In the genomic region with DNA sequence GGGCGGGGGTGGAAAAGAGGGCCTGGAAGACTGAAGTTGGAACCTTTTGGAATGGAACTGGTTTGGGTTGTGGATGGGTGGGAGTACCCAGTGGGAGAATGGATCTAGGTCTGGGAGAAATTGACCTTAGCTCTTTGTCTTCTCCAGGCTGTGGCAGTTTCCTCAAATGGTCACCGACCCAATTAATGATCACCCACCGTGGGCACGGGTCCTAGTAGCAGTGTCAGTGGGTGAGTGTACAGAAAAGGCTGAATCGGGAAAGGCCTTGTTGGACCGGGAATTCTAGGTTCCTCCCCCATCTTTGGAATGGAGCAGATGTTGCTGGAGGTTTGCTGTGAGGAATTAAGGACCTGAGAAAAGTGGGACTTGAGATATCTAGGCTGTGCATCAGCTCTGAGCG, we compare ENCODE assay signal across 9 mouse cellular contexts. TPM values are rescaled to one million over a fixed set of nuclear protein-coding genes. Genes with fewer than 3 reads are reported as not detected.
DNase-seq lines count a peak whose midpoint lies in the region; ATAC-seq and TF ChIP-seq lines count a peak whose summit lies in the region.
"Had no signal": no experiment of that assay in that cellular context is flagged by ENCODE, and none has a peak within 500 bp of the region (broad histone marks: within the 10 kb centered on the region; RNA-seq: fewer than 3 reads in every experiment).

No protein-coding gene starts in this region.

- ATAC-seq in heart, embryonic 14.5 days (ENCODE audit: insufficient number of reproducible peaks, insufficient read depth, low FRiP score, low read depth), result no peak
- ATAC-seq in forebrain, embryonic 15.5 days (replicated peaks), result no peak
- ATAC-seq in liver, embryonic 14.5 days (ENCODE audit: insufficient read depth), result no peak
- ATAC-seq in cerebellum, adult (ENCODE audit: insufficient number of reproducible peaks, low FRiP score, low TSS enrichment), result no peak

- no peak for TF ChIP-seq POLR2A in ES-Bruce4 (IDR thresholded peaks at IDR 0.05; ENCODE audit: insufficient read depth, low read length)

- H3K36me3 ChIP-seq in heart, embryonic 14.5 days (ENCODE audit: control insufficient read depth, insufficient read depth, low read length), result peaks cover 31% of the 10 kb centered on the region
- H3K36me3 ChIP-seq in ES-Bruce4 (ENCODE audit: control insufficient read depth, insufficient read depth, low read length, poor library complexity, severe bottlenecking), result peaks cover 5% of the 10 kb centered on the region
- peaks cover 8% of the 10 kb centered on the region; the same call in 1 of the 2 replicates for H3K36me3 ChIP-seq in forebrain, embryonic 15.5 days
- H3K36me3 ChIP-seq in liver, embryonic 14.5 days (replicated peaks; ENCODE audit: control insufficient read depth, insufficient read depth, low read depth), result peaks cover 26% of the 10 kb centered on the region

- TF ChIP-seq EP300 in ES-Bruce4 (IDR thresholded peaks at IDR 0.05; ENCODE audit: insufficient read depth, low read depth, low read length), result no peak
- no peak for TF ChIP-seq EP300 in liver, embryonic 14.5 days (IDR thresholded peaks at IDR 0.05; ENCODE audit: low read depth)

- intact Hi-C loops in heart, postnatal 14 days (cut with DNase I), result loop anchor here (2.0 kb wide), 2 partner anchors 18 to 40 kb away; a partner anchor contains a TSS

- peak overlapping the region in 1 of 2 experiments; percentile 44; a peak in 1 of 4 replicates for H3K27ac ChIP-seq in heart, embryonic 14.5 days (replicated peaks in 1 of 2; ENCODE audit: control insufficient read depth in 1 of 2, insufficient read depth in 1 of 2, low read depth in 2 of 2, low read length in 2 of 2)
- no peak overlapping the region for H3K27ac ChIP-seq in ES-Bruce4 (ENCODE audit: insufficient read depth, low read length)
- H3K27ac ChIP-seq in forebrain, embryonic 15.5 days (replicated peaks), result no peak overlapping the region
- no peak overlapping the region for H3K27ac ChIP-seq in liver, embryonic 14.5 days

- 56% methylated on average over 7 of the region's 7 CpGs for WGBS in heart, embryonic 14.5 days
- WGBS in forebrain, embryonic 15.5 days, result 67% methylated on average over 7 of the region's 7 CpGs
- WGBS in liver, embryonic 14.5 days (ENCODE audit: insufficient replicate concordance), result 50% methylated on average over 7 of the region's 7 CpGs

- no peak for TF ChIP-seq CTCF in ES-Bruce4 (IDR thresholded peaks at IDR 0.05; ENCODE audit: low read depth, low read length)
- TF ChIP-seq CTCF in liver, embryonic 14.5 days (IDR thresholded peaks at IDR 0.05; ENCODE audit: low read depth), result no peak

- peak overlapping the region; percentile 87 for H3K4me2 ChIP-seq in heart, embryonic 14.5 days (ENCODE audit: low read length)
- H3K4me2 ChIP-seq in forebrain, embryonic 15.5 days (replicated peaks), result peak overlapping the region; percentile 41
- peak overlapping the region; percentile 83 for H3K4me2 ChIP-seq in liver, embryonic 14.5 days (ENCODE audit: low read depth)

- H3K27me3 ChIP-seq in heart, embryonic 14.5 days (ENCODE audit: control insufficient read depth, insufficient read depth, low read length), result no peaks in the 10 kb centered on the region
- H3K27me3 ChIP-seq in ES-Bruce4 (ENCODE audit: control insufficient read depth, insufficient read depth, low read length, poor library complexity, severe bottlenecking), result no peaks in the 10 kb centered on the region
- H3K27me3 ChIP-seq in forebrain, embryonic 15.5 days, result no peaks in the 10 kb centered on the region
- no peaks in the 10 kb centered on the region for H3K27me3 ChIP-seq in liver, embryonic 14.5 days (ENCODE audit: control insufficient read depth, insufficient read depth, low read length)
- H3K27me3 ChIP-seq: CH12.LX had no signal

- peak overlapping the region; percentile 77 for H3K9ac ChIP-seq in heart, embryonic 14.5 days (ENCODE audit: low read length)
- H3K9ac ChIP-seq in ES-Bruce4 (ENCODE audit: low read depth, poor library complexity, severe bottlenecking), result peak overlapping the region; percentile 79
- no peak overlapping the region for H3K9ac ChIP-seq in forebrain, embryonic 15.5 days (replicated peaks)
- peak overlapping the region; percentile 62 for H3K9ac ChIP-seq in liver, embryonic 14.5 days (replicated peaks)

- DNase-seq in heart, postnatal 14 days, result no peak
- no peak for DNase-seq in liver, embryonic 14.5 days (ENCODE audit: low read depth in 3 of 3, low spot score in 3 of 3)
- no peak for DNase-seq in layer of hippocampus, adult 18-20 months (ENCODE audit: low spot score in 2 of 2)
- no peak for DNase-seq in urinary bladder, postnatal 36 days (ENCODE audit: low spot score in 2 of 2)

- peak overlapping the region; percentile 50 to 52 for H3K4me3 ChIP-seq in heart, embryonic 14.5 days (ENCODE audit: control insufficient read depth in 1 of 2, insufficient read depth in 1 of 2, low read depth in 1 of 2, low read length in 2 of 2)
- H3K4me3 ChIP-seq in ES-Bruce4 (ENCODE audit: low read depth, low read length), result peak overlapping the region; percentile 69
- H3K4me3 ChIP-seq in forebrain, embryonic 15.5 days, result peak overlapping the region; percentile 14; the same call in 1 of the 2 replicates
- peak overlapping the region; percentile 50 to 56 for H3K4me3 ChIP-seq in liver, embryonic 14.5 days (ENCODE audit: insufficient read depth in 1 of 2, low read depth in 2 of 2, low read length in 2 of 2)

- H3K4me1 ChIP-seq in heart, embryonic 14.5 days (ENCODE audit: control insufficient read depth in 2 of 2, insufficient read depth in 2 of 2, low read length in 2 of 2), result peaks cover 14 to 19% of the 10 kb centered on the region in 2 experiments
- no peaks in the 10 kb centered on the region for H3K4me1 ChIP-seq in ES-Bruce4 (ENCODE audit: control insufficient read depth, insufficient read depth, low read length)
- H3K4me1 ChIP-seq in forebrain, embryonic 15.5 days, result 0 out of 2 replicates have a peak, but pooled peaks cover 5% of the 10 kb centered on the region
- peaks cover 33 to 40% of the 10 kb centered on the region in 2 experiments for H3K4me1 ChIP-seq in liver, embryonic 14.5 days (replicated peaks; ENCODE audit: control insufficient read depth in 2 of 2, insufficient read depth in 2 of 2, low read length in 1 of 2)

- H3K9me3 ChIP-seq in heart, embryonic 14.5 days (ENCODE audit: control insufficient read depth, low read length), result no peaks in the 10 kb centered on the region
- no peaks in the 10 kb centered on the region for H3K9me3 ChIP-seq in ES-Bruce4 (replicated peaks; ENCODE audit: control insufficient read depth, insufficient read depth, low read length, poor library complexity, severe bottlenecking)
- H3K9me3 ChIP-seq in forebrain, embryonic 15.5 days, result no peaks in the 10 kb centered on the region
- H3K9me3 ChIP-seq in liver, embryonic 14.5 days (ENCODE audit: control insufficient read depth, low read length), result no peaks in the 10 kb centered on the region

RNA-seq across cellular contexts. Expression of a gene that starts 6.9 kb away (rescaled TPM):
- 10.3 and 13.4 TPM in 2 replicates for polyA plus RNA-seq in heart, embryonic 14.5 days (2014; fragmentation: Nextera tagmentation; extraction: Ambion mirVana)
- 10 to 100 TPM; 11.8 to 11.9 TPM for total RNA-seq in heart, postnatal 14 days (2021)
- 3.6 and 6.8 TPM in 2 replicates for polyA plus RNA-seq in ES-Bruce4 (2011; ENCODE audit: insufficient read depth, insufficient read length, low read depth, missing spikeins)
- polyA plus RNA-seq in forebrain, embryonic 15.5 days (2015; fragmentation: Nextera tagmentation; extraction: Ambion mirVana), result 0.95 and 1.3 TPM in 2 replicates
- 7.3 and 8.2 TPM in 2 replicates for polyA plus RNA-seq in liver, embryonic 14.5 days (2012; rRNA removed)
- polyA plus RNA-seq in liver, embryonic 14.5 days (2014; fragmentation: Nextera tagmentation; extraction: Ambion mirVana), result 11.9 and 13.0 TPM in 2 replicates
- total RNA-seq in layer of hippocampus, adult 18-20 months (2021), result under 1 TPM in 1 of 2 experiments, not detected in 1; 0.89 TPM

RNA-seq across cellular contexts. Expression of a gene that starts 13.9 kb away (rescaled TPM):
- polyA plus RNA-seq in heart, embryonic 14.5 days (2014; fragmentation: Nextera tagmentation; extraction: Ambion mirVana), result 3.1 and 3.7 TPM in 2 replicates
- total RNA-seq in heart, postnatal 14 days (2021), result 10 to 100 TPM in 1 of 2 experiments, 1 to 10 TPM in 1; 9.2 to 10.3 TPM
- 4.9 and 8.4 TPM in 2 replicates for polyA plus RNA-seq in ES-Bruce4 (2011; ENCODE audit: insufficient read depth, insufficient read length, low read depth, missing spikeins)
- polyA plus RNA-seq in forebrain, embryonic 15.5 days (2015; fragmentation: Nextera tagmentation; extraction: Ambion mirVana), result 7.7 and 8.2 TPM in 2 replicates
- 15.3 and 16.4 TPM in 2 replicates for polyA plus RNA-seq in liver, embryonic 14.5 days (2012; rRNA removed)
- polyA plus RNA-seq in liver, embryonic 14.5 days (2014; fragmentation: Nextera tagmentation; extraction: Ambion mirVana), result 14.6 and 15.8 TPM in 2 replicates
- 10 to 100 TPM; 21.6 to 23.3 TPM for total RNA-seq in layer of hippocampus, adult 18-20 months (2021)

RNA-seq across cellular contexts. Expression of a gene that starts 18.2 kb away (rescaled TPM):
- 46.8 and 48.2 TPM in 2 replicates for polyA plus RNA-seq in heart, embryonic 14.5 days (2014; fragmentation: Nextera tagmentation; extraction: Ambion mirVana)
- total RNA-seq in heart, postnatal 14 days (2021), result 10 to 100 TPM; 84.8 to 93.3 TPM
- 210 and 212 TPM in 2 replicates for polyA plus RNA-seq in ES-Bruce4 (2011; ENCODE audit: insufficient read depth, insufficient read length, low read depth, missing spikeins)
- 55.0 and 58.3 TPM in 2 replicates for polyA plus RNA-seq in forebrain, embryonic 15.5 days (2015; fragmentation: Nextera tagmentation; extraction: Ambion mirVana)
- 34.2 and 38.1 TPM in 2 replicates for polyA plus RNA-seq in liver, embryonic 14.5 days (2012; rRNA removed)
- polyA plus RNA-seq in liver, embryonic 14.5 days (2014; fragmentation: Nextera tagmentation; extraction: Ambion mirVana), result 34.2 and 42.2 TPM in 2 replicates
- 100 to 1,000 TPM; 132 to 133 TPM for total RNA-seq in layer of hippocampus, adult 18-20 months (2021)

RNA-seq across cellular contexts. Expression of a gene that starts 29.0 kb away (rescaled TPM):
- polyA plus RNA-seq in heart, embryonic 14.5 days (2014; fragmentation: Nextera tagmentation; extraction: Ambion mirVana), result not detected in 2 replicates
- not detected for total RNA-seq in heart, postnatal 14 days (2021)
- polyA plus RNA-seq in ES-Bruce4 (2011; ENCODE audit: insufficient read depth, insufficient read length, low read depth, missing spikeins), result not detected in 2 replicates
- 0.22 TPM in 1 of 2 replicates, not detected in the other for polyA plus RNA-seq in forebrain, embryonic 15.5 days (2015; fragmentation: Nextera tagmentation; extraction: Ambion mirVana)
- 474 and 506 TPM in 2 replicates for polyA plus RNA-seq in liver, embryonic 14.5 days (2012; rRNA removed)
- polyA plus RNA-seq in liver, embryonic 14.5 days (2014; fragmentation: Nextera tagmentation; extraction: Ambion mirVana), result 304 and 336 TPM in 2 replicates
- total RNA-seq in layer of hippocampus, adult 18-20 months (2021), result under 1 TPM; 0.53 to 0.59 TPM

RNA-seq across cellular contexts. Expression of a gene that starts 41.5 kb away (rescaled TPM):
- polyA plus RNA-seq in heart, embryonic 14.5 days (2014; fragmentation: Nextera tagmentation; extraction: Ambion mirVana), result 5.7 and 6.4 TPM in 2 replicates
- total RNA-seq in heart, postnatal 14 days (2021), result 10 to 100 TPM; 42.2 to 44.1 TPM
- not detected in 2 replicates for polyA plus RNA-seq in ES-Bruce4 (2011; ENCODE audit: insufficient read depth, insufficient read length, low read depth, missing spikeins)
- polyA plus RNA-seq in forebrain, embryonic 15.5 days (2015; fragmentation: Nextera tagmentation; extraction: Ambion mirVana), result 0.71 and 0.72 TPM in 2 replicates
- 1.6 and 1.7 TPM in 2 replicates for polyA plus RNA-seq in liver, embryonic 14.5 days (2012; rRNA removed)
- 2.0 and 2.4 TPM in 2 replicates for polyA plus RNA-seq in liver, embryonic 14.5 days (2014; fragmentation: Nextera tagmentation; extraction: Ambion mirVana)
- 1 to 10 TPM in 1 of 2 experiments, under 1 TPM in 1; 0.74 to 1.5 TPM for total RNA-seq in layer of hippocampus, adult 18-20 months (2021)

Comparison
In these comparisons a context has a peak if more than half of its experiments do, and no peak if none do; other contexts are left out.
1. H3K4me3 ChIP-seq: peak in every context shown above with its lines; median percentile 69 in ES-Bruce4; 53 in liver, embryonic 14.5 days; 51 in heart, embryonic 14.5 days; 14 in forebrain, embryonic 15.5 days.